Mouse (Mus musculus): Measurements from ENCODE around the gene Abca17. TPM values are rescaled to one million over a fixed set of nuclear protein-coding genes. Genes with fewer than 3 reads are reported as not detected.
A peak's percentile ranks its signal among the peaks of the same experiment; 100 is the strongest.

Gene Abca17
- polyA plus RNA-seq (2014; fragmentation: Nextera tagmentation; extraction: Ambion mirVana): not detected in 2 replicates

- H3K4me2 ChIP-seq (replicated peaks; ENCODE audit: low read depth, low read length): peak within 1 kb of the TSS; percentile 97
- no peaks in the 10 kb centered on the region for H3K27me3 ChIP-seq (ENCODE audit: control insufficient read depth, insufficient read depth, low read length)
- ATAC-seq (ENCODE audit: insufficient number of reproducible peaks, insufficient read depth, low FRiP score, low read depth): no peak
- WGBS: 3% methylated on average over 42 of the region's 42 CpGs
- no peaks in the 10 kb centered on the region for H3K9me3 ChIP-seq (ENCODE audit: control insufficient read depth, low read depth, low read length)
- peak within 1 kb of the TSS; percentile 64 for H3K9ac ChIP-seq (replicated peaks; ENCODE audit: low read depth, low read length)
- no peaks in the 10 kb centered on the region for H3K36me3 ChIP-seq (ENCODE audit: control insufficient read depth, insufficient read depth, low read length)
- peak within 1 kb of the TSS; percentile 72 for H3K4me3 ChIP-seq (ENCODE audit: low read depth, low read length)
- no peaks in the 10 kb centered on the region; the same call in 1 of the 2 replicates for H3K4me1 ChIP-seq (ENCODE audit: control insufficient read depth, insufficient read depth, low read length)
- H3K27ac ChIP-seq (ENCODE audit: low read length): no peak within 1 kb of the TSS
These were observed at the start of gene Abca17 for GRCm38 (mm10) chr17:24350926-24351759. Gene Abca17 (minus strand): TSS chr17:24351068.

GRCm38 (mm10) chr17:24394456-24394855 lies 43.6 kb upstream of the Abca17 start:
- no peaks in the 10 kb centered on the region for H3K27me3 ChIP-seq (ENCODE audit: control insufficient read depth, insufficient read depth, low read length)
- 80% methylated on average over 7 of the region's 7 CpGs for WGBS
- no peaks in the 10 kb centered on the region for H3K9me3 ChIP-seq (ENCODE audit: control insufficient read depth, low read depth, low read length)
- no peaks in the 10 kb centered on the region for H3K36me3 ChIP-seq (ENCODE audit: control insufficient read depth, insufficient read depth, low read length)
- H3K27ac ChIP-seq (ENCODE audit: low read length): no peak overlapping the region
- H3K4me2 ChIP-seq (replicated peaks; ENCODE audit: low read depth, low read length): no peak overlapping the region
- H3K4me1 ChIP-seq (ENCODE audit: control insufficient read depth, insufficient read depth, low read length): no peaks in the 10 kb centered on the region
- H3K4me3 ChIP-seq (ENCODE audit: low read depth, low read length): no peak overlapping the region
- ATAC-seq (ENCODE audit: insufficient number of reproducible peaks, insufficient read depth, low FRiP score, low read depth): no peak
- no peak overlapping the region for H3K9ac ChIP-seq (replicated peaks; ENCODE audit: low read depth, low read length)

GRCm38 (mm10) chr17:24393527-24393926 lies 42.7 kb upstream of the Abca17 start:
- 27% methylated on average over 4 of the region's 4 CpGs for WGBS

GRCm38 (mm10) chr17:24391149-24391548 lies 40.3 kb upstream of the Abca17 start:
- H3K36me3 ChIP-seq (ENCODE audit: control insufficient read depth, insufficient read depth, low read length): no peaks in the 10 kb centered on the region
- H3K4me1 ChIP-seq (ENCODE audit: control insufficient read depth, insufficient read depth, low read length): no peaks in the 10 kb centered on the region
- 63% methylated on average over 8 of the region's 8 CpGs for WGBS
- H3K27ac ChIP-seq (ENCODE audit: low read length): no peak overlapping the region
- ATAC-seq (ENCODE audit: insufficient number of reproducible peaks, insufficient read depth, low FRiP score, low read depth): no peak
- no peak overlapping the region for H3K9ac ChIP-seq (replicated peaks; ENCODE audit: low read depth, low read length)
- H3K4me2 ChIP-seq (replicated peaks; ENCODE audit: low read depth, low read length): no peak overlapping the region
- H3K4me3 ChIP-seq (ENCODE audit: low read depth, low read length): no peak overlapping the region
- no peaks in the 10 kb centered on the region for H3K27me3 ChIP-seq (ENCODE audit: control insufficient read depth, insufficient read depth, low read length)
- H3K9me3 ChIP-seq (ENCODE audit: control insufficient read depth, low read depth, low read length): no peaks in the 10 kb centered on the region

More at GRCm38 (mm10) chr17:24393527-24393926, 42.7 kb upstream of the Abca17 start:
- peak; percentile 80 for ATAC-seq (ENCODE audit: insufficient number of reproducible peaks, insufficient read depth, low FRiP score, low read depth)
- H3K4me2 ChIP-seq (replicated peaks; ENCODE audit: low read depth, low read length): no peak overlapping the region
- no peaks in the 10 kb centered on the region for H3K27me3 ChIP-seq (ENCODE audit: control insufficient read depth, insufficient read depth, low read length)
- no peaks in the 10 kb centered on the region for H3K4me1 ChIP-seq (ENCODE audit: control insufficient read depth, insufficient read depth, low read length)
- H3K9ac ChIP-seq (replicated peaks; ENCODE audit: low read depth, low read length): no peak overlapping the region
- H3K4me3 ChIP-seq (ENCODE audit: low read depth, low read length): no peak overlapping the region
- no peak overlapping the region for H3K27ac ChIP-seq (ENCODE audit: low read length)
- H3K36me3 ChIP-seq (ENCODE audit: control insufficient read depth, insufficient read depth, low read length): no peaks in the 10 kb centered on the region
- H3K9me3 ChIP-seq (ENCODE audit: control insufficient read depth, low read depth, low read length): no peaks in the 10 kb centered on the region

- H3K4me2 ChIP-seq (replicated peaks; ENCODE audit: low read depth, low read length): no peak overlapping the region
- no peak for ATAC-seq (ENCODE audit: insufficient number of reproducible peaks, insufficient read depth, low FRiP score, low read depth)
- H3K4me3 ChIP-seq (ENCODE audit: low read depth, low read length): no peak overlapping the region
- no peak overlapping the region for H3K27ac ChIP-seq (ENCODE audit: low read length)
- H3K9me3 ChIP-seq (ENCODE audit: control insufficient read depth, low read depth, low read length): no peaks in the 10 kb centered on the region
- H3K4me1 ChIP-seq (ENCODE audit: control insufficient read depth, insufficient read depth, low read length): no peaks in the 10 kb centered on the region
- H3K36me3 ChIP-seq (ENCODE audit: control insufficient read depth, insufficient read depth, low read length): no peaks in the 10 kb centered on the region
- WGBS: 6% methylated on average over 2 of the region's 2 CpGs
- H3K27me3 ChIP-seq (ENCODE audit: control insufficient read depth, insufficient read depth, low read length): no peaks in the 10 kb centered on the region
- no peak overlapping the region for H3K9ac ChIP-seq (replicated peaks; ENCODE audit: low read depth, low read length)
These were observed 39.0 kb upstream of the Abca17 start for GRCm38 (mm10) chr17:24389865-24390264.

- H3K4me1 ChIP-seq (ENCODE audit: control insufficient read depth, insufficient read depth, low read length): no peaks in the 10 kb centered on the region
- ATAC-seq (ENCODE audit: insufficient number of reproducible peaks, insufficient read depth, low FRiP score, low read depth): no peak
- no peak overlapping the region for H3K4me3 ChIP-seq (ENCODE audit: low read depth, low read length)
- no peaks in the 10 kb centered on the region for H3K27me3 ChIP-seq (ENCODE audit: control insufficient read depth, insufficient read depth, low read length)
- 82% methylated on average over 5 of the region's 5 CpGs for WGBS
- H3K4me2 ChIP-seq (replicated peaks; ENCODE audit: low read depth, low read length): no peak overlapping the region
- H3K9me3 ChIP-seq (ENCODE audit: control insufficient read depth, low read depth, low read length): no peaks in the 10 kb centered on the region
- no peak overlapping the region for H3K9ac ChIP-seq (replicated peaks; ENCODE audit: low read depth, low read length)
- no peaks in the 10 kb centered on the region for H3K36me3 ChIP-seq (ENCODE audit: control insufficient read depth, insufficient read depth, low read length)
- H3K27ac ChIP-seq (ENCODE audit: low read length): no peak overlapping the region
These were observed 37.8 kb upstream of the Abca17 start for GRCm38 (mm10) chr17:24388711-24389110.

GRCm38 (mm10) chr17:24383789-24384188 lies 32.9 kb upstream of the Abca17 start:
- no peak overlapping the region for H3K27ac ChIP-seq (ENCODE audit: low read length)
- H3K4me3 ChIP-seq (ENCODE audit: low read depth, low read length): no peak overlapping the region
- H3K36me3 ChIP-seq (ENCODE audit: control insufficient read depth, insufficient read depth, low read length): no peaks in the 10 kb centered on the region; the same call in 1 of the 2 replicates
- no peaks in the 10 kb centered on the region for H3K4me1 ChIP-seq (ENCODE audit: control insufficient read depth, insufficient read depth, low read length)
- no peak for ATAC-seq (ENCODE audit: insufficient number of reproducible peaks, insufficient read depth, low FRiP score, low read depth)
- WGBS: 77% methylated on average over 8 of the region's 8 CpGs
- no peak overlapping the region for H3K4me2 ChIP-seq (replicated peaks; ENCODE audit: low read depth, low read length)
- H3K27me3 ChIP-seq (ENCODE audit: control insufficient read depth, insufficient read depth, low read length): no peaks in the 10 kb centered on the region
- H3K9ac ChIP-seq (replicated peaks; ENCODE audit: low read depth, low read length): no peak overlapping the region
- no peaks in the 10 kb centered on the region for H3K9me3 ChIP-seq (ENCODE audit: control insufficient read depth, low read depth, low read length)

- 82% methylated on average over 2 of the region's 2 CpGs for WGBS
- H3K36me3 ChIP-seq (ENCODE audit: control insufficient read depth, insufficient read depth, low read length): no peaks in the 10 kb centered on the region; the same call in 1 of the 2 replicates
- H3K27me3 ChIP-seq (ENCODE audit: control insufficient read depth, insufficient read depth, low read length): no peaks in the 10 kb centered on the region
- H3K4me1 ChIP-seq (ENCODE audit: control insufficient read depth, insufficient read depth, low read length): no peaks in the 10 kb centered on the region
- no peak for ATAC-seq (ENCODE audit: insufficient number of reproducible peaks, insufficient read depth, low FRiP score, low read depth)
- H3K4me2 ChIP-seq (replicated peaks; ENCODE audit: low read depth, low read length): no peak overlapping the region
- no peaks in the 10 kb centered on the region for H3K9me3 ChIP-seq (ENCODE audit: control insufficient read depth, low read depth, low read length)
- no peak overlapping the region for H3K9ac ChIP-seq (replicated peaks; ENCODE audit: low read depth, low read length)
- H3K27ac ChIP-seq (ENCODE audit: low read length): no peak overlapping the region
- no peak overlapping the region for H3K4me3 ChIP-seq (ENCODE audit: low read depth, low read length)
These were observed 27.6 kb upstream of the Abca17 start for GRCm38 (mm10) chr17:24378496-24378895.

Data from stomach, embryonic 14.5 days (tissue).